Mouse (Mus musculus): ENCODE results near the gene Gpi1. TPM values are rescaled to one million over a fixed set of nuclear protein-coding genes. Genes with fewer than 3 reads are reported as not detected.
A peak's percentile ranks its signal among the peaks of the same experiment; 100 is the strongest.

The Gpi1 gene
- polyA plus RNA-seq, 1 experiment from 2014 or later: 264 TPM

DNA sequence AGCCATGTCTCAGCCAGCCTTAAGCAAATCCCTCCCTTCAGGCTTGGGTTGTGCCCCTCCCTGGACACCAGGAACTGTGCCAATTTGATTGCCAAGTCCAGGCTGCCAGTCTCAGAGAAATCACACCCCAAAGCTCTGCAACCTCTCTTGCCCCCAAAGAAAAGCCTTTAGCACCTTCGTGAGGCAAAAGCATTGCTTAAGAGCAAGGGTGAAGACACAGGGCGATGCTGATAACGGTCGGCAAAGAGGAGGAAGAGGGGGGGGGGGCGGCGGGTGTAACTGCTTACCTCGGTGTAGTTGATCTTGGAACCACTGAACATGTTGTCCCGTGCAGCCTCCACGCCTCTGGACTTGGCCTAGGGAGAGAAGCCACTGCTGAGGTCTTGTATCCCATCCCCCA lies 1.5 kb downstream of the Gpi1 start:
- Histone ChIP-seq H3K4me3 (peak overlapping the region; percentile 75), H3K27me3 (no peaks in the 10 kb centered on the region), H3K9ac (0 out of 2 replicates have a peak overlapping the region, but pooled peaks have one; percentile 18), H3K4me2 (peak overlapping the region; percentile 81), H3K4me1 (peaks cover 30% of the 10 kb centered on the region), H3K36me3 (peaks cover 42% of the 10 kb centered on the region), H3K9me3 (no peaks in the 10 kb centered on the region), H3K27ac (no peak overlapping the region)
- no peak for ATAC-seq (ENCODE audit: borderline replicate concordance, extremely low read depth, low FRiP score, low TSS enrichment)
- 27% methylated on average over 8 of the region's 9 CpGs for WGBS

DNA sequence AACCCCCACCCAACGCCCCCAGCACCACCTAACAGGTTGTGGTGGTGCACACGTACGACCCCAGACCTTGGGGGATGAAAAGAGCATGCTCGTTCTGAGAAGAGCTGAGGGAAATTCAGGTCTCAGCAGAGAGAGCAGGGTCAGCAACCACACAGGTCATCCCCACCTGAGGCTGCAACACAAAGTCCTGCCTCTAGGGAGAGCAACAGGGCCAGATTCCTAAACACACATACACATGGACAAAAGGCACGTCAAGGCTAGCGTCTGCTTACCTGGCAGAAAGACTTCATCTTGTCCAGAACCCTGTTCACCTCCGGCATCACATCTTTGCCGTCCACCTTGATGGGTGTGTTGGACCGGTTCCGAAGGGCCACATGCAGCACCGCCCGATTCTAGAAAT lies 3.3 kb downstream of the Gpi1 start:
- Histone ChIP-seq H3K4me2 (no peak overlapping the region), H3K27me3 (no peaks in the 10 kb centered on the region), H3K4me3 (no peak overlapping the region), H3K27ac (no peak overlapping the region), H3K4me1 (peaks cover 23% of the 10 kb centered on the region), H3K9ac (no peak overlapping the region), H3K9me3 (no peaks in the 10 kb centered on the region), H3K36me3 (peaks cover 60% of the 10 kb centered on the region)
- WGBS: 87% methylated on average over 12 of the region's 12 CpGs
- no peak for ATAC-seq (ENCODE audit: borderline replicate concordance, extremely low read depth, low FRiP score, low TSS enrichment)

DNA sequence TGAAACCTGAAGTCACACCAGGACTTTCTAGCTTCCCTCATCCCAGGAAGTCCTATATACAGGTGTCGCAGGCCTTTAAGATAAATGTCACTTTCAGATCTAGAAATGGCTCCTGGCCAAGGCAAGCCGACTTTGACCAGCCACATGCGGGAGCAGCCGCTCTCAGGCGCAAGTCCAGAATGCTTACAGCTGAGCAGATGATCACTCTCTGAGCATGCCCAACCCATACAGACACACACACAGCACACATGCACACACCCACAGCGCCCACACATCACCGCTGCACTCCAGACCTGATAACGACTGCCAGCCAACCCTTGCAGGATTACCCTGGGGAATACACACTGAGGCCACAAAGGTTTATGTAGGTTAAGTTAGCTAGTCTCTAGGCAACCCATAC lies 4.0 kb downstream of the Gpi1 start:
- H3K4me3 ChIP-seq: no peak overlapping the region
- H3K4me2 ChIP-seq: no peak overlapping the region
- 69% methylated on average over 8 of the region's 8 CpGs for WGBS
- H3K36me3 ChIP-seq: peaks cover 64% of the 10 kb centered on the region
- peaks cover 23% of the 10 kb centered on the region for H3K4me1 ChIP-seq
- no peaks in the 10 kb centered on the region for H3K9me3 ChIP-seq
- no peak overlapping the region for H3K9ac ChIP-seq
- no peak for ATAC-seq (ENCODE audit: borderline replicate concordance, extremely low read depth, low FRiP score, low TSS enrichment)
- no peaks in the 10 kb centered on the region for H3K27me3 ChIP-seq
- H3K27ac ChIP-seq: no peak overlapping the region

DNA sequence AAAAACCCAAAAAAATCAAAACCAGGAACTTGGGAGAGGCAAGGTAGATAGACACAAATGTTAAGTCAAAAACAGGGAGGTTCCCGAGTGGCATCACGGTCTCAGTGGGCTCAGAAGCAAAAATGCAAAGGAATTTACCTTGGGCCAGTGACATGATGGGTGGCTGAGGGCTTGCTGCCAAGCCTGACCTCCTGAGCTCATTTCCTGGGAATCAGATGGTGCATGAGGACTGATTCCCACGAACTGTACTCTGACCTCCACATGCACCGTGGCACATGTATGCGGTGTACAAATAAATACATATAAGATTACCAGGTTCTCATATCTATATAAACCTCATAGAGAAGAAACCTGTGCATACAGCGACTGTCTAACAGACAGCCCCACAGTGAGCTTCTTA lies 5.8 kb downstream of the Gpi1 start:
- Histone ChIP-seq H3K36me3 (peaks cover 78% of the 10 kb centered on the region), H3K4me3 (no peak overlapping the region), H3K9me3 (no peaks in the 10 kb centered on the region), H3K27ac (no peak overlapping the region), H3K4me2 (no peak overlapping the region), H3K27me3 (no peaks in the 10 kb centered on the region), H3K4me1 (peaks cover 14% of the 10 kb centered on the region), H3K9ac (no peak overlapping the region)
- WGBS: 86% methylated on average over 6 of the region's 6 CpGs
- ATAC-seq (ENCODE audit: borderline replicate concordance, extremely low read depth, low FRiP score, low TSS enrichment): no peak

DNA sequence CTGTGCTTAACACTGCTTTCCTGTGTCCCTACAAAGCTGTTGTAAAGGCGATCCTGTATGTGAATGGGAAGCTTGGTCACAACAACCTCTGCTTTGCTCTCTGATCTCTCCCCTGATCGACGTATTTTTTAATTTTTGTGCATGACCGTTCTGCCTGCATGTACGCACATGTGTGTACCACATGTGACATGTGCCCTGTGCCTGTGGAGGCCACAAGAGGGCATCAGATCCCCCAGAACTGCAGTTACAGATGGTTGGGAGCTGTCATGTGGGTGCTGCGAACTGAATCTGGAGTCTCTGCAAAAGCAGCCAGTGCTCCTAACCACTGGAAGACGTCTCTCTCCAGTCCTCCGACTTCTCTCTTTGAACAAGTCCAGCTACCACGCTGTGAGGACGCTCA lies 7.8 kb downstream of the Gpi1 start:
- ATAC-seq (ENCODE audit: borderline replicate concordance, extremely low read depth, low FRiP score, low TSS enrichment): no peak
- Histone ChIP-seq H3K36me3 (peaks cover 87% of the 10 kb centered on the region), H3K27me3 (no peaks in the 10 kb centered on the region), H3K9ac (no peak overlapping the region), H3K4me1 (no peaks in the 10 kb centered on the region), H3K27ac (no peak overlapping the region), H3K4me2 (no peak overlapping the region), H3K4me3 (no peak overlapping the region), H3K9me3 (no peaks in the 10 kb centered on the region)
- 94% methylated on average over 10 of the region's 10 CpGs for WGBS

DNA sequence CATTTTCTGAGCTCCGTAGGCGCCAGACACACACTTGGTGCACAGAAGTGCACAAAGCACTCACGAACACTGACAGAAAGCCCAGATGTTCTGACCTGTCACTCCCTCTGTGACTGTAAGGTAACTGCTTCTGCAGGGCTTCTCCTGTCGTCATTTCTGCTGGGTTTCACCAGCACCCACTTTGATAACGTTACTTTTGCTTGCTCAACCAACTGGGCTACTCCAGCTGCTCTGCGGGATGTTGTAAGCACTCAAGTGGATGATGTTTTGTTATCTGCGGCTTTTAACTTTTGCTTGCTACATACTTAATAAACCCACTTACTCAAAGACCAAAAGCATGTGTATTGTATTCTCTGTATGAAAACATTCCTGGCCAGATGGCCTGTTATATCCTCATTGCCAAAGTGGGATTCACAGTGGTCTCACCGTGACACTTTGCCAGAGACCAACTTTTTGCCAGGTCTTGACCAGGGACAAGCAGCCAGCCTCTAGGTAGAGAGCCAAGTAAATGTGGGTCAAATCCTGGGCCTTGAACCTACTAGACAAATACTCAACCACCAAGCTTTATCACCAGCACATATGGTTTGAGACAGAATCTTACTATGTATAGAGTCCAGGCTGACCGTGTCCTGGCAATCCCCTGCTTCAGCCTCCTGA lies 8.4 kb downstream of the Gpi1 start:
- Histone ChIP-seq H3K9me3 (no peaks in the 10 kb centered on the region), H3K27me3 (no peaks in the 10 kb centered on the region), H3K9ac (no peak overlapping the region), H3K4me2 (no peak overlapping the region), H3K27ac (no peak overlapping the region), H3K4me3 (no peak overlapping the region), H3K4me1 (no peaks in the 10 kb centered on the region), H3K36me3 (peaks cover 87% of the 10 kb centered on the region)
- ATAC-seq (ENCODE audit: borderline replicate concordance, extremely low read depth, low FRiP score, low TSS enrichment): no peak
- WGBS: 83% methylated on average over 9 of the region's 9 CpGs

DNA sequence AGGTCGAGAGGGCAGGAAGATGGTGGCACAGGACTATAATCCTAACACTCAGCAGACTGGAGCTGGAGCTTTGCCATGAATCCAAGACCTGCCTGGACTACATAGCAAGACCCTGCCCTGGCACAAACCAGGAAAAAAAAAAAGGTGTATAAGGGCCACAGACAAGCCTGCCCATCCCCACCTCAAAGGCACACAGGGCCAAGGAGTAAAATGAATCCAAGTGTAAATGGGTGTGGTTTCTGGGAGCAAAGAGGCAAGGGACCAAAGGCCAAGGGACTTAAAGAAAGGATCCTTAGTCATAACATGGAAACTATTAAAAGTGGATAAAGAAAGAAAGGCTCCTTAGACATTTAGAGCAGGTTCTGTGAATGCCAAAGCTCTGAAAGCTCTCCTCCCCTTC lies 11.6 kb downstream of the Gpi1 start:
- no peaks in the 10 kb centered on the region for H3K4me1 ChIP-seq
- H3K4me2 ChIP-seq: no peak overlapping the region
- no peak overlapping the region for H3K4me3 ChIP-seq
- H3K9me3 ChIP-seq: no peaks in the 10 kb centered on the region
- no peak for ATAC-seq (ENCODE audit: borderline replicate concordance, extremely low read depth, low FRiP score, low TSS enrichment)
- H3K27ac ChIP-seq: no peak overlapping the region
- H3K36me3 ChIP-seq: peaks cover 84% of the 10 kb centered on the region
- no peak overlapping the region for H3K9ac ChIP-seq
- no peaks in the 10 kb centered on the region for H3K27me3 ChIP-seq
- 73% methylated on average over 1 of the region's 1 CpGs for WGBS

DNA sequence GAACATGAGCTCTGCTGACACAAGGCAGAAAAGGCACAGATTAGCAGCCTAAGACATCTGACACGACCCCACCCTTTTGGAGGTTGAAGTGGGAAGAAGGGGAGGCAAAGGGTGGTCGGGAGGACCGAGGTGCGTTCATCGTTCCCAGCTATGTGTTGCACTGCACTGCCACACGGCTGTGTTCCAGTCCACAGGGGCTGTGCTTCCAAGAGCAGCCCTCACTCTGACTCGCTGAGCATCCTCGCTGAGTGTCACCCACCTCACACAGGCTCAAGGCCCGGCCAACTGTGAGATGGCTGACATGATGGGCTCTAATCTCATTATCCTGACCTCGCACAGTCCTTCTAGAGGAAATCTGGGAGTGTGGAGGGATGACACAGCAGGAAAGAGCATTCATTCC lies 13.7 kb downstream of the Gpi1 start:
- WGBS: 91% methylated on average over 10 of the region's 10 CpGs
- Histone ChIP-seq H3K27me3 (no peaks in the 10 kb centered on the region), H3K4me1 (no peaks in the 10 kb centered on the region), H3K9ac (no peak overlapping the region), H3K4me2 (no peak overlapping the region), H3K4me3 (no peak overlapping the region), H3K27ac (no peak overlapping the region), H3K9me3 (no peaks in the 10 kb centered on the region), H3K36me3 (peaks cover 84% of the 10 kb centered on the region)
- ATAC-seq (ENCODE audit: borderline replicate concordance, extremely low read depth, low FRiP score, low TSS enrichment): no peak

DNA sequence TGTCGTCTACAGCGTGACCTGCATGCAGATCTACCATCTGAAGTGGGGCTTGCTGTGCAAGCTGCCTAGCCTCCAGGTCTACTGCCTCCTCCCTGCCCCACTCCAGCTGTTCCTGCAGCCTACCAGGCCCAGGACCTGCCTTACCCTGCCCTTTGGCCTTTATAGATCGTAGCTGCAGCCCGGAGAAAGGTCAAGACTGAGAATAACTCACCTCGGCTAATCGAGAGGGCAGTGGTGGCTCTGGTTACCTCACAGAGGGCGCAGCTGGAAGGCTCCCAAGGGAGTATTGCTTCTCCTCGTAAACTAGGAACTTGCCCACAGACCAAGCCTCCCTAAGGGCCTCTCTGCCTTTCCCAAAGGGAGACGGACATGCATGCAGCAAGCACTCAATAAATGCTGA lies 14.7 kb downstream of the Gpi1 start:
- no peak overlapping the region for H3K4me3 ChIP-seq
- peaks cover 89% of the 10 kb centered on the region for H3K36me3 ChIP-seq
- no peak overlapping the region for H3K27ac ChIP-seq
- H3K9me3 ChIP-seq: no peaks in the 10 kb centered on the region
- WGBS: 89% methylated on average over 9 of the region's 9 CpGs
- no peaks in the 10 kb centered on the region for H3K27me3 ChIP-seq
- no peak overlapping the region for H3K9ac ChIP-seq
- no peaks in the 10 kb centered on the region for H3K4me1 ChIP-seq
- H3K4me2 ChIP-seq: no peak overlapping the region
- ATAC-seq (ENCODE audit: borderline replicate concordance, extremely low read depth, low FRiP score, low TSS enrichment): no peak

DNA sequence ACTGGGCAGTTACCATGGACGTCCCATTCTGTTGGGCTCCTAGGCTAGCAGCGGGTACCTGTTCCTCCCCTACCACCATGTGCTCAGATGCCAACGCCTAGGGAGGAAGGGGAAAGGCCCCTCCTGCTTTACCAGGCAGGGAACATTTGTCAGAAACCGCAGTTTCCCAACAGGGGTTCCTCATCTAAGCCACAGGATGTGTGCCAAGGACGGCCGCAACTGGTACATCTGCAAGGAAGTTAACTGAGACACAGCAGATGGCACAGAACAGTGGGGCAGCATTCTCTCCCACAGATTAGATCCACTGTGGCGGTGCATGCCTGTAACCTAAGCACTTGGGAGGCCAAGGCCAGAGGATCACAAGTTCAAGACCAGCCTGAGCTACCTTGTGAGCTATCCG lies 15.5 kb downstream of the Gpi1 start:
- no peak overlapping the region for H3K9ac ChIP-seq
- H3K4me1 ChIP-seq: no peaks in the 10 kb centered on the region
- no peaks in the 10 kb centered on the region for H3K9me3 ChIP-seq
- no peak overlapping the region for H3K4me2 ChIP-seq
- no peak overlapping the region for H3K27ac ChIP-seq
- H3K4me3 ChIP-seq: no peak overlapping the region
- 91% methylated on average over 8 of the region's 8 CpGs for WGBS
- ATAC-seq (ENCODE audit: borderline replicate concordance, extremely low read depth, low FRiP score, low TSS enrichment): no peak
- peaks cover 91% of the 10 kb centered on the region for H3K36me3 ChIP-seq
- H3K27me3 ChIP-seq: no peaks in the 10 kb centered on the region

DNA sequence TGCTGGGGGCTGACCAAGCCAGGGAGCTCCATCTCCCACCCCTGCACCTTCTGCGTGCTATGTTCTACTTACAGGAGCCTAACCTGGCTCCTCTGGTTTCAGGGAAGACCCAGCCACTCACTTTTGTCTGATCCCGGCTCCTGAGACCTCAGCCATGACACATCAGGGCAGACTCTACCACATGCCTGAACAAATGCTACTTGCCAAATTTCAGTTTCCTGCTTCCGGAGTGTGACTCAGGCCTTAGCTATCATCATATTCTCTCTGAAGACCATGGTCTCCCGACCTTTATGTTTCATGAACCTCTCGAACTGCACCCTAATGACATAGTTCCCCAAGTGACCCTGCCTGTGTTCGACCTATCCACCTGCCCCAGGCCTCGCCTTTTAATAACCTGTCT lies 16.9 kb downstream of the Gpi1 start:
- Histone ChIP-seq H3K36me3 (peaks cover 91% of the 10 kb centered on the region), H3K4me1 (no peaks in the 10 kb centered on the region), H3K4me3 (no peak overlapping the region), H3K9ac (no peak overlapping the region), H3K27me3 (no peaks in the 10 kb centered on the region), H3K4me2 (no peak overlapping the region), H3K27ac (no peak overlapping the region), H3K9me3 (no peaks in the 10 kb centered on the region)
- no peak for ATAC-seq (ENCODE audit: borderline replicate concordance, extremely low read depth, low FRiP score, low TSS enrichment)
- 88% methylated on average over 7 of the region's 7 CpGs for WGBS

DNA sequence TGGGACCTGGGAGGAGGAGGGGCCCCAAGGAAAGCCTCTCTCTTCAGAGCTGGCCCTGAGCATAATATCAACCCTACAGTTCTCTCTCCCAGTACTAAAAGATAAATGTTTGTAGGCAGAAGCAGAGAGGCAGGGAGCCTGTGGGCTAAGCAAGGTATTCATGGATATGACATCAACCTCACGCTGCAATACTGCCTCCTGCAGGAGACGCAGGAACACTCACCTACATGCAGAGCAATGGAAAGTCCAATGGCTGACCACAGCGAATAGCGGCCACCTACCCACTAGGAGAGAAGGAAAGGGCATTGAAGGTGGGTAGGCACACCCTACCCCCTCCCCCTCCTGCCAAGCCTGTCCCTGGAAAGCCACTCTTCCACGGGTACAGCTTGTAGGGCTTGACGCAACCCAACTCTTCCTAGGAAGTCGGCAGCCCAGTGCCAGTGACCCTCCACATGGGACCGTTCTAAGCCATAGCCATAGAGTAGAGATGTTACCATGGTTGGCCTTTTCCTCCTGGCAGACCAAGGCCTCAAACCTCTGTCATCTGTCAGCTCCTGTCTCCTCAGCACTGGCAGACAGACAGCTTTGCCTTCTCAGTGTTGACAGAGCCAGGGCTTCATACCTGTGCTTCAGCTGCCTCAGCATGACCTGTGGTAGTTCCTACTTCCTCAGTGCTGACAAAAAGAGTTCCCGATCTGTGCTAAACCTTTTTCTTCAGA lies 21.9 kb downstream of the Gpi1 start:
- Histone ChIP-seq H3K36me3 (peaks cover 92% of the 10 kb centered on the region), H3K27me3 (no peaks in the 10 kb centered on the region), H3K9ac (no peak overlapping the region), H3K9me3 (no peaks in the 10 kb centered on the region), H3K4me1 (no peaks in the 10 kb centered on the region), H3K27ac (no peak overlapping the region), H3K4me2 (no peak overlapping the region), H3K4me3 (no peak overlapping the region)
- WGBS: 89% methylated on average over 9 of the region's 9 CpGs
- no peak for ATAC-seq (ENCODE audit: borderline replicate concordance, extremely low read depth, low FRiP score, low TSS enrichment)

Measured in lung, embryonic 15.5 days (tissue).